Mouse (Mus musculus): ENCODE data around the gene Edar.
"Not testable (repeated sequence)": the region's sequence is repeated elsewhere in the genome, so short reads cannot be mapped to it uniquely, and the experiment has no call there.

Gene Edar

DNA sequence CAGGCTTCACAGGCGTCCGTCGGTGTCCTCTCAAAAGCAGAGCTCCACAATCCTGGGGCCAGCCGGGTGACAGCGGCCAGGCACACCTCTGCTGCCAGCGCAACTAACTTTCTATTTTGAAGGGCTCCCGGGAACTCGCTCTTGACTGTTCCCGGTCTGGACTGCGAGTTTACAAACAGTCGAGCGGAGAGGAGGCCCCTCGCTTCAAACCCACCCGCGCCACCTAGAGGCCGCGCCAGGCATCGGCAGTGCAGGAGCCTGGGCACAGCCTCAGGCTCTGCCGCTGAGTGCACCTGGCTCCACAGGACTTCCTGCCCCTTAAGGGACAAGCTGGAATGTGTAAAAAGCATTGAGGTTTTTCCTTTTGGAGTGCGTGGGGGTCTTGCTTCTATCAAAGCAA, at the start of gene Edar:
Gene Edar, minus strand, starts transcription at position 122 of the 400 bp plus-strand sequence.
- peak; percentile 62 for DNase-seq (ENCODE audit: low read depth, low spot score)

DNA sequence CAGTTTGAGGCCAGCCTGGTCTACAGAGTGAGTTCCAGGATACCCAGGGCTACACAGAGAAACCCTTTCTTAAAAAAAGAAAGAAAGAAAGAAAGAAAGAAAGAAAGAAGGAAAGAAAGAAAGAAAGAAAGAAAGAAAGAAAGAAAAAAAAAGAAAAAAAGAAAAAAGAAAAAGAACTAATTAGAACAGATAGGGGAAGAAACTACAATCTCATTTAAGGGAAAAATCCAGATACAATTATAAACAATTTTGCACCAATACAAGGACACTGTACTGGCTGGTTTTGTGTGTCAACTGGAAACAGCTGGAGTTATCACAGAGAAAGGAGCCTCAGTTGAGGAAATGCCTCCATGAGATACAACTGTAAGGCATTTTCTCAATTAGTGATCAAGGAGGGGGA, 42.7 kb upstream of the Edar start, which contains the start of gene Gm17542:
Gene Gm17542, minus strand, starts transcription at position 101 of the 400 bp plus-strand sequence.
- DNase-seq (ENCODE audit: low read depth, low spot score), result not testable (repeated sequence)

DNA sequence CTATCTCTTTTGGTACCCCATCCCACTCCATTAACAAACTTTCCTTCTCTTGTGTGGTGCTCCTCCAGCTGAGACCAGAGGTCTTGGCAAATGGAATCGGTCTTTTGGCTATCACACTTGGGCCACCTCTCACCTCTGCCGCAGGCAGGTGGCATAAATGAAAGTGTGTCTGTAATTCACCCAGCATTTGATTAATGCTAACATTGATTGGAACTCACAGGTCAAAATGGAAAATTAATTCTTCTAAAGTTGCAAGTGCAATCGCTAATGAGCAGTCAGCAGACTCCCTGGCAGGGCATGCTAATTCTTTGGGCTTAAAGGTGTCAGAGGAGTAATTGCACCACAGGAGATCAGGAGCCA, 39.3 kb upstream of the Edar start:
- no peak for DNase-seq (ENCODE audit: low read depth, low spot score)

DNA sequence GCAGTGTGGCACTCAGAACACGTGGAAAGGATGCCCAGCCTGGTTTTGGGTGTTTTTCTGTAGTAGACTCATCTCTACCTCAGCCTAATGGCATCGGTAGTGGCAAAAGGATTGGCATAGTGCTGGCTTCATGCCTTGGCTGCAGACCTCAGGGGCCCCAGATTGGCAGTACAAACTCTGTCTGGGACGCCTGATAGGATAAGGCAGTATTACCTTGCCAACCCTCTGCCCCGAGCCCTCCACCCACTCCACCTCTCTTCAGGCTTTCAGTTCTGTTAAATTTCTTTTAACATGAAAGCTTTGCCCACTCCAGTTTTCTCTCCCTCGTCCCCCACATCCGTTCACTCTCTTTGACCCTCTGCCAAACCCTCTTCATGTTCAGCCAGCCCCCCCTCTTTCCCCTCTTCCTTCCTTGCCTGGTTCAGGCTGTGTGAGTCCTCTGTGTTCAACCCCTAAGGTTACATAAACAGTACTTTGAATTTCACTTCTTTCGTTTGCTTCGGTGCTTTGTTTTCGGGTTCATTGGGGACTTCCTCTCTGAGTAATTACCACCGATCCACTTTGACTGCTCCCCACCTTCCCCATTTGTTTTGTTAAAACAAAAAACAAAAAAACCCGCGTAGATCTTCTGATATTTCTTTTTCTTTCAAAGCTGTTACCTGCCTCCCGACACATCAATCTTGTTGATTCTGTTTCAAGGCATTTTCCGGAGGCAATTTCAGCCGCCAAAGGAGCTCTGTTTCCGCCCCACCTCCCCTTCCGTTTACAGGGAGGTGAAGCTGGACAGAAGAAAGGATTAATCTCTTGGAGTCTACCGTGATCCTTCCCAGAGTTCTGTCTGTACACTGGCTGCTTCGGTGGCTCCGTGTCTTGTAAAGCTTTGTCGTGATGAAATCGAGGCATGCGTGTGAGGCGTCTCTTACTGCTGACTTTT, 38.7 kb upstream of the Edar start:
- peak; percentile 14 for DNase-seq (ENCODE audit: low read depth, low spot score)

DNA sequence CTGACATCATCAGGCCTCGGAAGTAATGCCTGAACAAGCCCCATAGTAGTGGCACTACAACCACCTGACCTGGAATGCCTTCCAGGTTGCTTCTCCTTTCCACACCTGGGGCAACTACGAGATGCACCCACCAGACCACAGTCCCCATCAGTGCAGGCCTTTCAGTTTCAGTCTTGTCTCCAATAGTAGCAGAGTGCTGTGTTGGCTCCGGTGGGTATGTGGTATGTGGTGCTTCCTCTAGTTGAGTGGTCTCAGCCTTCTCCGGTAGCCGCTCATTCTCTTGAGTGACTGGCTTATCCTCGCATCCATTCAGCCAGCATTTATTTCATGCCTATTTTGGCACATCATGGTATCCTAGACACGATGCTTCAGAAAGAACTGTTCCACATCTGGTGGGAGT, 37.8 kb upstream of the Edar start:
- DNase-seq (ENCODE audit: low read depth, low spot score), result no peak

DNA sequence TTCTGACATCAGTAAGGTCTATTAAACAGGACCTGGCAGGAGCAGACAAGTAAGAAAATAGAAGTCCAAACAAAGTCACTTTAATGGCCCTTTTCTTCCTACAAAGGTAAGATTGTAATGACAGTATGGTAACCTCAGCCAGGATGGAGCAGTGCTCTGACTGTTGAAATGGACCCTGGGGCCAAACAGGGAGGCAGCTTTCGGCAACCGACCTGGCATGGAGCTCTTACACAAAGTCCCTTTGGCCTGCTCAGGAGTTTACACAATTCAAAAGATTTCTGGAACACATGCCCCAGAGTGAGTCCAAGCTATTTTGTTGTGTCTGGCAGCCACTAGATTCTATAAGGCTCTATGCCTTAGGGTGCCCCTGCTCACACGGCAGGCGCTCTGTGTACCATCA, 33.6 kb upstream of the Edar start:
- DNase-seq (ENCODE audit: low read depth, low spot score), result no peak

DNA sequence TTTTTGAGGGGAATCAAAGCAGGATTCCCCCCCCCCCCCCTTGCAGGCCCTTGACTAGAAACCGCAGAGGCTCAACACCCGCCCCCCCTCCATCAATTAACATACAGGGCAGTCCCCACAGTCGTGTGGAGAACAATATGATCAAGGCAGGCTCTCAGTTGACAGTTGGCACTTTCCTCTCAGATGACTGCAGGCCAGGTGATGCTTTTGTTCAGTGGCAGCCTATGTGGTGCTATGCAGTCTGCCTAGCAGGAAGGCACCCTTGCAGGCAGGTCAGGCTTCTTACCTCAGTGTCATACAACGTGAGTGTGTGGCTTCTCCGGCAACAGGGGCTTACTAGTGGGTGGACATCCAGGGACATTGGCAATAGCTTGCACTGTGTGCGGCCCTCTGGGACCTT, 25.1 kb upstream of the Edar start:
- no peak for DNase-seq (ENCODE audit: low read depth, low spot score)

DNA sequence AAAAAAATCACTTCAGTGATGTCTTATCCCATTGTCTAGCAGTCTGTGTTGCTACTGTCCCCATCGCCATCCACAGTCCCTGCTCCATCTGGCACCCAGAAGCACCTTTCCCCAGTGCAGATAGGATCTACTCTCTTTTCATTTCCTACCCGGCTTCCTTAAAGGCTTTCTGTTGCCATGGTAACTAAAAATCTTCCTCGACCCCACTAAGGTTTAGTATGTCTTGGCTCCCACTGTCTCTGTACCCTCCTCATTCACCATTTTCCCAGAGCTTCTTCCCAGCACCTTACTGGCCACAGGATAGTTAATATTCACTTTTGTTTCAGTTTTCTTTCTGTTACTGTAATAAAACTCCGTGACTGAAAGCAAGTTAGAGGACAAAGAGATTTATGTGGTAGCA, 24.7 kb upstream of the Edar start:
- no peak for DNase-seq (ENCODE audit: low read depth, low spot score)

DNA sequence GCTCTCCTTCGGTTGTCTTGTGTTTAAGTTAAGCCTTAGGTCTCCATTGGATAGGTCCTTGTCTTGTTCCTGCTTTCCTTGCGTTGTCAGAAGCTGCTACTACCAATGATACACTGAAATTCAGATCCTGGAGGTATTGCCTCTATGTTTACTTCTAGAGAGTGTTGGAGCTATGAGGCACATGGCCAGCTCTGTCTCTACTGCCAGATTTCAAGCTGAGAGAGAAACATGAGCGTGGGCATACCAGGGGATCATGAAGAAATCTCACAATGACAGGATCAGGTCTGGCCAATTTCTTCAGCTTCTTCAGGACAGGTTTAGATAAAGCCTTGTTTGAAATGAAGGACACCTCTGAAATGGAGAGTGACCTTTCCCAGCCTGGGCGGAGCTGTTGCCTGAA, 23.5 kb upstream of the Edar start:
- DNase-seq (ENCODE audit: low read depth, low spot score), result peak; percentile 56

DNA sequence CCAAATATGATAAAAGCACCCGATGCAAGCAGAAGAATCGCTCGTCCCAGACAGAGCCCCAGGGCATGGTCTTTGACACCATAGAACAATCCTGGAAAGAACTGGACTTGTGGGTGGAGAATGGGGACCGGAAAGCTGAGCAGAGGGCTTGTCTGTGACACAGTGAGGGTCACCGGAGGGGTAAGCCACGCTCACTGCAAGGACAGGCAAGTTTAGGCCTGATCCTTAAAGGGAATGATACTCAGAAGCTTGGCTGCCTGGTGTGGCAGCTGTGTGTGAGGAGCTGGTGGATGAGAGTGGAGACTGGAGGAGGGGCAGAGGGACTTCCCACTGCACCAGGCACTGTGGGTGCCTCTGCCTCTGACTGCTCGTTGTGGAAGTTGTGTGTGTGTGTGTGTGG, 15.6 kb upstream of the Edar start:
- DNase-seq (ENCODE audit: low read depth, low spot score), result no peak

DNA sequence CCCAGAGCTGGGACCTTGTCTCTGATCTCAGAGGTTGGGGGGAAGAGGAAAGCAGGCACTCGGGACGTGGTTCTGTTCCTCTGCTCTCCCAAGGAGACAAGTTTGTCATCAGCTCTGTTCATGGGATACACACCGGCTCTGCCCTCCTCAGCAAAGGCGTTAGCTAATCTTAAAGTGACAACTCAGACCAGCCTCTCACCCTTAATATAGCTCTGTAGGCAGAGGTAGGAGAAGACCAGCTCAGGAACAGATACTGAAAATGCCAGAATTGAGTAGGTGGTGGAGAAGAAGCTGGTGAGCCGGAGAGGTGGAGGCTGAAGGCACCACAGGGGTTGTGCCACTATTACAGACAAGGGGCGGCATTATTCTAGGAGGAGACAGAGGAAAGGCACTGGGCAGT, 3.8 kb upstream of the Edar start:
- peak; percentile 47 for DNase-seq (ENCODE audit: low read depth, low spot score)

DNA sequence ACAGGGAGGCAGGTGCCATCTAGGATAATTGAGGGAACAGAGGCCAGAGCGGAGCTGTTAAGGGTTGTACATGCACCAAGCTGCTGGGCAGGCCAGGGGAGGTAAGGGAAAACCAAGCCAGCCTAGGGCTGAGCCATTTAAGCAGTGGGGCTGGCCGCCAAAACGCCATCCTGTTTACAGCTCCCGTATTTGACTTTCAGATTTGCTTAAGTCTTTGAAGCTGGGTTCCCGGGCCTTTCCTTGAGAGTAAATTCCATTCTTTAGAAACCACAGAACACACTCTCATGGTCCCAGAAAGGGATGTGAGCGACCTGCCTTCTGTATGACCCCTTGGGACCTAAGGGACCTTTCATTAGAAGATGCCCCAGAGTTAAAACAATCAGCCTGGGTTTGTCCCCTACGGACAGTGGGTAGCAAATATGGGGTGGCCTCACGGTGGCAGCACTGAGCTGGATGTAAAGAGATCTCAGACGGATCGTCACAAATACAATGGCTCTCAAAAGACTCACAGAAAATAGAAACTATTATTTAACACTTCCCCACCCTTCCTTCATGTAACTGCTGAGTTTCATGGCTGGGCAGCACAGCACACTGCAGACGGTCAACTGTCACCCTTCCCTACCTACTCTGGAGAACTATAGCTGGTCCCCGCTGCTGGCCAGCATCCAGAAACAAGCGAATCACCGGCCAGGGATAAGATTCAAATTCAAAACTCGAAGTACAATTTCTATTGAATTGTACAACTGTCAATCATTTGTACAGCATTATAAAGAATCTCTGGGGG, 2.0 kb downstream of the Edar start:
- DNase-seq (ENCODE audit: low read depth, low spot score), result peak; percentile 77

DNA sequence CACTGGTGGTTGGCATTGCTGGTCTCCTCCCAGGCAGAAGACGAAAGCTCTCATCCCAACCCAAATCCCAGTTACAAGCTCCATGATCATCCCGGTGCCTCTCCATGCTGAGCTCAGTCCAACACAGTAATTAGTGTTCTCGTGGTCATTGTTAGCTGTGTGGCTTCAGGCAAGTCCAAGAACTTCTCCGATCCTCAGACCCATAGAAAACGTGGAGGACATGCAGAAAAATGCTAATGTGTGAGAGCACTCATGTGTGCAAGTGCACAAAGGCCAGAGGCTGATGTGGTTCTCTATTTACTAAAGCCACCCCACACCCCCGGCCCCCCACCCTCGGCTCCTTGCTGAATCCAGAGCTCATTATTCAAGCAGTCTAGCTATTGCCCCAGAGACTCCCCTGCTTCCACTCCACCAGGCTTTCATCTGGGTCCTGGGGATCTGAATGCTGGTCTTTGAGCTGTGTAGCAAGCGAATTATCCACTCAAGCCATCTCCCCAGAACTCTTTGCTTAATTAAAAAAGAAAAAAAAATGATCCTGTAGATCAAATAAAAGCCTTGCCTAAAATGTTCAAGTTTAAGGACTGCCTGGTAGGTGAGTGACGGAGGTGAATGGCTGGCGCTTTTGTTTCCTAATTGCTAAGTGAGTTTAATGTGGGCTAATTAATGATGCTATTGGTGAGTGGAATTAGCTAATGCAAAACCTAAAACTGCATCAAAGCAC, 2.7 kb downstream of the Edar start:
- no peak for DNase-seq (ENCODE audit: low read depth, low spot score)

DNA sequence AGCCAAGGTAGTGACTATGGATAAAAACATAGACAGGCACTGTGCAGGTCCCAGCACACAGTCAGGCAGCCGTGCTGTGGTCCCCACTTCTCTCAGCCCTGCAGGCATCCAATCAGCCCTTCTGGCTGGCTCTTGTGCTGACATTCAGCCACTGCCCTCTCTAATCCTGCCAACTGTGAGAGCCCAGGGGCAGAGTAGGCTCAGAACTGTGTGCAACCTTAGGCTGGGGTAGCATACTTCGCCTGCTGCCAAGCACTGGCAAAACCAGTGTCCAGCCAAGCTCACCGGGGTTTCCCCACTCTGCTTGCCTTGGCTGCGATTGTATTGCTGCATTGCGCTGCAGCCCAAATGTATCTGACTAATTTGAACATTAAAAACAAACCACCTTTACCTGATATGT, 11.6 kb downstream of the Edar start:
- DNase-seq (ENCODE audit: low read depth, low spot score), result no peak

DNA sequence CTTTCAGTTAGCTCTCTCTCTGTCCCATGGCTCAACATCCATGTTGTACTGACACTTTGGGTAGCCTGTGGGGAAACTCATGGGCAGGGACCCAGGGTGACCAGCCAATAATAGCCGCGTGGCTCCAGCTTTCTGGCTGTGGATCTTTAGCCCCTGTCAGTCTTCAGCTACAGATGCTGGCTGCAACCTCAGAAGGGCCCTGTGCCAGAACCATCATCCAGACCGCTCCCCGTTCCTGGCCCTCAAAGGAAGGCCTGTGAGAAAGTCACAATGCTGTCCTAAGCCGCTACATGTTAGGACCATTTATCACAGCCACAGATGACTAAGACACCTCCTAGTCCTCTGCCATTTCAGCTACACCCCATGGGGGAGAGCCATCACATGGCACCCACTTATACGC, 12.0 kb downstream of the Edar start:
- no peak for DNase-seq (ENCODE audit: low read depth, low spot score)

DNA sequence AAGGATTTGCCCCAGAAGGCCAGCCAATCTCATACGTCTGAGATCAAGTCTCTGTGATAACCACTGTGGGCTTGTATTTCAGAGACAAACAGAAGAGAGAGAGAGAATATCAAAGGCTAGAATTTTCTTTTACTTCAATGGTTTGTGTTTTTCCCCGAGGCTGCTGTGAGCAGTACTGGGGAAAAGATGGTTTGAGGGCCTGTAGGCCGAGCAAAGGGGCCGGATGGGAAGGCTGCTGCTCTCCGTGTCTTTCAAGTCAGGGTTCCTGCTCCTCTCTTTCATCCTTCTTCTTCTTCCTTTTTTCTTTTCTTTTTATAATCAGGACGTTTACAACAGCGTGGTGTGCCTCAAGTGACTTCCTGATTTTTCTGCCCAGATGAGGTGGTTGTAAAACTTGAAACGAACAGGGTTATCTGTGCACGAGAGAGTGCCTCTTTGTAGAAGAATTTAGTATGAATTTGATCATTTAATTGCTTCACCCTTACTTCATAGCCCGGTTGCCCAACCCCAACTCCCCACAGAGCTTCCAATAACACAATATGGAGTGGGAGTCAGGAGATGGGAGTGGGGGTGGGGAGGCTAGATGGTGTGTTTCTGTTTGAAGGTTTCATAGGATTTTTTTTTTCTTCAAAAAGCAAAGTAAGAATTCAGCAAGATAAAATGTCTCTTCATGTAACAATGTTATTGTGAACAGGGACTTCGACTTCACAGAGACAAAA, 16.0 kb downstream of the Edar start:
- DNase-seq (ENCODE audit: low read depth, low spot score), result no peak

DNA sequence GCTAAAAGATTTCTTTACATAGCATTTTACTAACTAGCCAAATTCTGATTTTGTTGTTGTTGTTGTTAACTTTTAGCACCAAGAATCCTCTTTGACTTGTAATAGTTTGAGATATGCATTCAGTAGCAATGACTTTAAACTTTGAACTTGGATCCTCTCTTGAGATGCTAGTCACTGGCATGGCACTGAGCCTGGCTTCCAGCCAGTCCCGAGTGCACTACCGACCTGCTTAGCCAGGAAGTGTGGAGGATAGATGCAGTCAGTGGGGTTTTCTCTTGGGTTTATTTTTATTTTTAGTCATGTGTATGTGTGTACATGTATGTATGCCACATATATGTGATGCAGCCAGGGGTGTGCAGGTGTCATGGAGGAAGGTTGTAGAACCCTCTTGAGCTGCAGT, 17.7 kb downstream of the Edar start:
- DNase-seq (ENCODE audit: low read depth, low spot score), result no peak

DNA sequence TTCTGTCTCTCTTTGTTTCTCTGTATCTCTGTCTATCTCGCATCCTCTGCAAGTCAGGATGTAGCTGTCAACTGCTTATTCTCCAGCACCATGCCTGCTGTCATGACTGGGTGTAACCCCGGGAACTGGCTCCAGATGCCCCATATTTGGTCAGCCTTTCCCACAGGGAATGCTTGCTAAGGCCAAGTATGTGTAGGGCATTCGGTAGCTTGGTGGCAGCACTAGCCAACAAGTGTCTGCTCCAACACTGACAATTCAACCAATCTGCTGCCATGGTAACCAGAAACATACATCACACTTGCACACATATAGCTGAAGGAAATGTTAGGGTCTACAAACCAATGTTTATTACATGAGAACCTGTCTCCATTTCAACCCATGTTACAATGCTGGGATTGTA, 21.8 kb downstream of the Edar start:
- DNase-seq (ENCODE audit: low read depth, low spot score), result no peak

DNA sequence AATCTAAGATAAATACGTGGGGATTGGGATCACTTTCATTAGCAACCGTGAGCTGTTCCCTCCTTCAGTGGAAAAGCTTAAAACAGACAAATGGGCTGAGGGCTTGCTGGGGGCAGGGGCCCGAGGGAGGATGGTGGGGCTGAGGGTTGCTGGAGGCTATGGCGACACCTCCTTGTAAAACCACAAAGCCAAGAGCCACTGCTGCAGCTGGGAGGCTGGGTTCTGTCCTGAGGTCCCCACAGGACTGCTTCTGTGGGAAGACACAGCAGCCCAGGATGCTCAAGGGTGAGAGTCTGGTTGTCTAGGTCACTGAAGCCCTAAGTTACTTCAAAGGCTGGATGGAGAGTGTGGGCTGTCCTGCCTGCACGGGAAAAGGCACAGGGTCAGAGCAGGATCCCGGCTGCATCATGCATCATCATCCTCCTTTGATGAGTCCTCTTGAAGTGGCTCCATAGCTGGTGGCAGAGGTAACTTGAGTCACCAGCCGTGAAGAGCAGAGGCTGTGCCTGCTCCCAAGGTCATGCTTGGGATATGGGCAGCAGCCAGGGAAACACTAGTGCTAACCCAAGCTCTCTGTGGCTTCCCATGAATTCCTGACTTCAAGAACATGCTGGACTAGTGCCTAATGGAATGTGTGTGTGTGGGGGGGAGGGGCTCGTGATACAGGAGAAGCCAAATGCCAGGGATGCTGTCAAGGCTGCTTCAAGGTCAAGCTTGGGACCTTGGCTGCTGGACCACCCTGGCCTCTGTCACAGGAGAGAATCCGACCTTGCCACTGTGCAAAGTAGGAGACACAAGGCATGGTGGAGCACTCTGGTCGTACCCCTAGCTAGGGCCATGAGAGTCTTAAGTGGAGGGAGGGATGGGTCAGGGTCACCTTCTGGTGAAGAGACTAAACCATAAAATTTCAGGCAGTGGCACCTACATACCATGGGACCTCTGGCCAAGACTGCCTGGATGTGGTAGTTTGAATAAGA, 22.7 kb downstream of the Edar start:
- no peak for DNase-seq (ENCODE audit: low read depth, low spot score)

DNA sequence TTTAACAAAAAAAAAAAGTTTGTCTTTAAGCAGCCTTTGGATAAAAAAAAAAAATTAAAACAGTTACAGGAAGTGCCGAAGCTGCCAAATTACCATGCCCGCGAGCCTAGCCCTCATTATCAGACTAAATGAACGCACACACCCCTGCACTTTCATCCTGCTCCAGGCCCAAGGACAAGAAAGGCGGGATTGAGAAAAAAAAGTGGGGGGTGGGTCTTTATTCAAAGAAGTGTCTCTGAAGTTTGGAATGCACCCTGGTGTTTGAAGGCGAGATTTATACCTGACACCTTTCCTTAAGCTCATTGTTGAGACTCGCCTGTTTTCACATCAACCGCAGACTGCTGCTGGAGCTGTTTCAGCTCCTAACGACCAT, 23.4 kb downstream of the Edar start:
- DNase-seq (ENCODE audit: low read depth, low spot score), result no peak
